Mouse (Mus musculus) embryo, embryonic 11 days (tissue): ENCODE data around the gene Nat8f3.
A peak's percentile ranks its signal among the peaks of the same experiment; 100 is the strongest.
"Not testable (repeated sequence)": the region's sequence is repeated elsewhere in the genome, so short reads cannot be mapped to it uniquely, and the experiment has no call there.

Experiments used
- DNase-seq: peaks from one replicate; pipeline ENCODE4 v3.0.0-alpha.2; 2015

Nat8f3 gene

GRCm38 (mm10) chr6:85765532-85765931 is at the start of gene Nat8f3:
Gene Nat8f3 (minus strand): TSS chr6:85765754.
- peak; percentile 2 for DNase-seq

- DNase-seq, result no peak
These were observed 47.8 kb upstream of the Nat8f3 start for GRCm38 (mm10) chr6:85813339-85813738.

GRCm38 (mm10) chr6:85810942-85811537 is 45.5 kb upstream of the Nat8f3 start:
- not testable (repeated sequence) for DNase-seq

- DNase-seq, result not testable (repeated sequence)
These were observed 45.0 kb upstream of the Nat8f3 start for GRCm38 (mm10) chr6:85810514-85810913.

GRCm38 (mm10) chr6:85809784-85810183 is 44.2 kb upstream of the Nat8f3 start:
- not testable (repeated sequence) for DNase-seq

- not testable (repeated sequence) for DNase-seq
These were observed 37.6 kb upstream of the Nat8f3 start for GRCm38 (mm10) chr6:85803180-85803579.

GRCm38 (mm10) chr6:85763127-85764070 is 2.2 kb downstream of the Nat8f3 start:
- DNase-seq, result not testable (repeated sequence)

- not testable (repeated sequence) for DNase-seq
These were observed 2.9 kb downstream of the Nat8f3 start for GRCm38 (mm10) chr6:85762678-85763077.

- DNase-seq, result not testable (repeated sequence)
These were observed 9.8 kb downstream of the Nat8f3 start for GRCm38 (mm10) chr6:85755705-85756249.

- not testable (repeated sequence) for DNase-seq
These were observed 52.4 kb downstream of the Nat8f3 start, which contains the start of gene Nat8f7 for GRCm38 (mm10) chr6:85713105-85713504. Gene Nat8f7 (minus strand): TSS chr6:85713205.

GRCm38 (mm10) chr6:85709607-85710006 is 55.9 kb downstream of the Nat8f3 start:
- not testable (repeated sequence) for DNase-seq

GRCm38 (mm10) chr6:85709206-85709605 is 56.3 kb downstream of the Nat8f3 start:
- DNase-seq, result not testable (repeated sequence)

- not testable (repeated sequence) for DNase-seq
These were observed 63.6 kb downstream of the Nat8f3 start for GRCm38 (mm10) chr6:85701943-85702342.
